Mouse (Mus musculus): ENCODE results near the gene Bhlhe23. TPM values are rescaled to one million over a fixed set of nuclear protein-coding genes. Genes with fewer than 3 reads are reported as not detected.

The Bhlhe23 gene
- polyA plus RNA-seq, 1 experiment: not detected

DNA sequence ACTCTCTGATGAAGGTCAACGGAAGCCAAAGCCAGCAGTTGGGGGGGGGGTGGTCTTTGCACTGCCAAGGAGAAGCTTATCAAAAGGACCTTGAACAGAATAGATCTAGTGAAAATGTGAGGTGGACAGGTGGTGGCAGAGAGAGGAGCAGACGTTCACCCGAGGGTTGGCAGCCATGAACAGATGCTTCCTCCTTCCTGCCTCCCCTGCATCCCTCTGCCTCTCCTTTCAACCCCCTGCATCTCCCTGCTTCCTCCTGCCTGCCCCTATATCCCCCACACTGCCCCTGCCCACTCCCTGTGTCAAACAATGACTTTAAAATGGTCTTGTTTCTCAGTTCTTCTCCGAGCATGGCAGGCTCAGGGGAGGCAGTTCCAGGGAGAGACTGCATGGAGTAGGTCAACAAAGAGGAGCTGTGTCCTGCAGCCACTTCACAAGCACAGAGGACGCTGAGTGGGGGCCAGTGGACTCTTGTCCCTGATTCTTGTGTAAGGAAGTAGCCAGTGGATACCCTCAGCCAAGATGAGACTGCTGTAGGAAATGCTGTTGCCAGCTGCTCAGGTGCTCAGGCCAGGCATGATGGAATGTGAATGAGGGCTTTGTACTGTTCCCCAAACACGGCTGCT lies 39.9 kb upstream of the Bhlhe23 start:
- H3K9ac ChIP-seq (ENCODE audit: low read depth, poor library complexity, severe bottlenecking): no peak overlapping the region
- no peak overlapping the region for H3K4me3 ChIP-seq (ENCODE audit: low read depth, low read length)
- no peaks in the 10 kb centered on the region for H3K36me3 ChIP-seq (ENCODE audit: control insufficient read depth, insufficient read depth, low read length, poor library complexity, severe bottlenecking)
- TF ChIP-seq EP300 (IDR thresholded peaks at IDR 0.05; ENCODE audit: insufficient read depth, low read depth, low read length) (no peak), CTCF (IDR thresholded peaks at IDR 0.05; ENCODE audit: low read depth, low read length) (no peak), POLR2A (IDR thresholded peaks at IDR 0.05; ENCODE audit: insufficient read depth, low read length) (no peak)
- no peaks in the 10 kb centered on the region for H3K9me3 ChIP-seq (replicated peaks; ENCODE audit: control insufficient read depth, insufficient read depth, low read length, poor library complexity, severe bottlenecking)
- no peaks in the 10 kb centered on the region for H3K4me1 ChIP-seq (ENCODE audit: control insufficient read depth, insufficient read depth, low read length)
- H3K27ac ChIP-seq (ENCODE audit: insufficient read depth, low read length): no peak overlapping the region
- no peaks in the 10 kb centered on the region for H3K27me3 ChIP-seq (ENCODE audit: control insufficient read depth, insufficient read depth, low read length, poor library complexity, severe bottlenecking)

DNA sequence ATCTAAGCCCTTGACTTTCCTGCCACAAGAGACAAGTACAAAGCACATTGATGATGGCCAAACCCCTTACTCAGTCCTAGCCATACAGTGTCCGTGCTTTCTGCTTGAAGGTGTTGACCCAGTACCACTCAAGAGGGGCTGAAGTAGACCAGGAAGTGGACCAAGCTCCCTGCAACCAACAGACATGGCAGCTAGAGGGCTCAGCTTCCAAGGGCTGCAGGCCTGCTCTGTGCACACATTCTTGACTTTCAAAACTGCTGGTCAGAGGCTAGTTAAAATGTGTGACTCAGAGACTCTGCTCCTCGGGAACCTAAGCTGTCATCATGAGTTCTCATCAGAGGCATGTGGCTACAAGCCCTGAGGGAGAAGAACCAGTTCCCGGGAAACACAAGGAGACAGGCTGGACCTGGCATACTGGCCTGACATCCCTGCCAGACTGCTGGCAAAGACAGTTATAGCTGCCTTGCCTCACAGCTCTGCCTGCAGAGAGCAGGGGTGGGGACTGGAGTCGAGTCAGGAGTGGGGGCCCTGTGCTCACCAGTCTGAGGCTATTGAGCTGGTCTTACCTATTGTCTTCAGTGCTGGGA lies 37.4 kb upstream of the Bhlhe23 start:
- Histone ChIP-seq H3K4me3 (ENCODE audit: low read depth, low read length) (no peak overlapping the region), H3K4me1 (ENCODE audit: control insufficient read depth, insufficient read depth, low read length) (no peaks in the 10 kb centered on the region), H3K27me3 (ENCODE audit: control insufficient read depth, insufficient read depth, low read length, poor library complexity, severe bottlenecking) (no peaks in the 10 kb centered on the region), H3K36me3 (ENCODE audit: control insufficient read depth, insufficient read depth, low read length, poor library complexity, severe bottlenecking) (no peaks in the 10 kb centered on the region), H3K9me3 (replicated peaks; ENCODE audit: control insufficient read depth, insufficient read depth, low read length, poor library complexity, severe bottlenecking) (no peaks in the 10 kb centered on the region), H3K27ac (ENCODE audit: insufficient read depth, low read length) (no peak overlapping the region), H3K9ac (ENCODE audit: low read depth, poor library complexity, severe bottlenecking) (no peak overlapping the region)
- TF ChIP-seq POLR2A (IDR thresholded peaks at IDR 0.05; ENCODE audit: insufficient read depth, low read length) (no peak), CTCF (IDR thresholded peaks at IDR 0.05; ENCODE audit: low read depth, low read length) (no peak), EP300 (IDR thresholded peaks at IDR 0.05; ENCODE audit: insufficient read depth, low read depth, low read length) (no peak)

GRCm38 (mm10) chr2:180811002-180811401 lies 34.3 kb upstream of the Bhlhe23 start:
- Histone ChIP-seq H3K4me3 (ENCODE audit: low read depth, low read length) (no peak overlapping the region), H3K4me1 (ENCODE audit: control insufficient read depth, insufficient read depth, low read length) (no peaks in the 10 kb centered on the region), H3K9ac (ENCODE audit: low read depth, poor library complexity, severe bottlenecking) (no peak overlapping the region), H3K27ac (ENCODE audit: insufficient read depth, low read length) (no peak overlapping the region), H3K36me3 (ENCODE audit: control insufficient read depth, insufficient read depth, low read length, poor library complexity, severe bottlenecking) (no peaks in the 10 kb centered on the region), H3K27me3 (ENCODE audit: control insufficient read depth, insufficient read depth, low read length, poor library complexity, severe bottlenecking) (no peaks in the 10 kb centered on the region), H3K9me3 (replicated peaks; ENCODE audit: control insufficient read depth, insufficient read depth, low read length, poor library complexity, severe bottlenecking) (no peaks in the 10 kb centered on the region)
- TF ChIP-seq EP300 (IDR thresholded peaks at IDR 0.05; ENCODE audit: insufficient read depth, low read depth, low read length) (no peak), CTCF (IDR thresholded peaks at IDR 0.05; ENCODE audit: low read depth, low read length) (no peak), POLR2A (IDR thresholded peaks at IDR 0.05; ENCODE audit: insufficient read depth, low read length) (no peak)

- no peaks in the 10 kb centered on the region for H3K4me1 ChIP-seq (ENCODE audit: control insufficient read depth, insufficient read depth, low read length)
- no peaks in the 10 kb centered on the region for H3K9me3 ChIP-seq (replicated peaks; ENCODE audit: control insufficient read depth, insufficient read depth, low read length, poor library complexity, severe bottlenecking)
- TF ChIP-seq EP300 (IDR thresholded peaks at IDR 0.05; ENCODE audit: insufficient read depth, low read depth, low read length) (no peak), CTCF (IDR thresholded peaks at IDR 0.05; ENCODE audit: low read depth, low read length) (no peak), POLR2A (IDR thresholded peaks at IDR 0.05; ENCODE audit: insufficient read depth, low read length) (no peak)
- H3K9ac ChIP-seq (ENCODE audit: low read depth, poor library complexity, severe bottlenecking): no peak overlapping the region
- no peaks in the 10 kb centered on the region for H3K27me3 ChIP-seq (ENCODE audit: control insufficient read depth, insufficient read depth, low read length, poor library complexity, severe bottlenecking)
- H3K36me3 ChIP-seq (ENCODE audit: control insufficient read depth, insufficient read depth, low read length, poor library complexity, severe bottlenecking): no peaks in the 10 kb centered on the region
- no peak overlapping the region for H3K27ac ChIP-seq (ENCODE audit: insufficient read depth, low read length)
- no peak overlapping the region for H3K4me3 ChIP-seq (ENCODE audit: low read depth, low read length)
Measured at GRCm38 (mm10) chr2:180809510-180809909, 32.8 kb upstream of the Bhlhe23 start.

GRCm38 (mm10) chr2:180805966-180806365 lies 29.3 kb upstream of the Bhlhe23 start:
- no peak overlapping the region for H3K4me3 ChIP-seq (ENCODE audit: low read depth, low read length)
- H3K4me1 ChIP-seq (ENCODE audit: control insufficient read depth, insufficient read depth, low read length): no peaks in the 10 kb centered on the region
- H3K9me3 ChIP-seq (replicated peaks; ENCODE audit: control insufficient read depth, insufficient read depth, low read length, poor library complexity, severe bottlenecking): no peaks in the 10 kb centered on the region
- no peak for TF ChIP-seq EP300 (IDR thresholded peaks at IDR 0.05; ENCODE audit: insufficient read depth, low read depth, low read length)
- peak; percentile 72 for TF ChIP-seq CTCF (IDR thresholded peaks at IDR 0.05; ENCODE audit: low read depth, low read length)
- no peak overlapping the region for H3K9ac ChIP-seq (ENCODE audit: low read depth, poor library complexity, severe bottlenecking)
- no peaks in the 10 kb centered on the region for H3K27me3 ChIP-seq (ENCODE audit: control insufficient read depth, insufficient read depth, low read length, poor library complexity, severe bottlenecking)
- no peak overlapping the region for H3K27ac ChIP-seq (ENCODE audit: insufficient read depth, low read length)
- no peaks in the 10 kb centered on the region for H3K36me3 ChIP-seq (ENCODE audit: control insufficient read depth, insufficient read depth, low read length, poor library complexity, severe bottlenecking)

DNA sequence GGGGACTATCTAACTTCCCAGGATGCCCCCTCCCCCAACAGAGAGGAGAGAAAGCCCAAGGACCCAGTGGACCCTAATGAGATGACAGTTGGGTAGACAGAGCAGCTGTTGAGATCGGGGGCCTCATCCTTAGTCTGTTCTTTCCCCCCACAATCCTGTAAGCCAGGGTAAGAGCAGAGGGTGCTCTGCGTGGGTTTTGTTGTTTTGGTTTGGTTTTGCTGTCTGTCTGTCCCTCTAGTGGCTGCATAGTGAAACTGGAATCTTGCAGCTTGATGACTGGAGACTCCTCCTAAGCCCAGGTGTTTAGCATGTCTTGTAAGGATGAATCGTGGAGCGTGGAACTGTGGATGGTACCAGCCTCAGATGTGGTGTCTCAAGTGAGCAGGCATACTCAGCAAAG lies 19.3 kb upstream of the Bhlhe23 start:
- no peaks in the 10 kb centered on the region for H3K36me3 ChIP-seq (ENCODE audit: control insufficient read depth, insufficient read depth, low read length, poor library complexity, severe bottlenecking)
- no peak overlapping the region for H3K9ac ChIP-seq (ENCODE audit: low read depth, poor library complexity, severe bottlenecking)
- no peaks in the 10 kb centered on the region for H3K9me3 ChIP-seq (replicated peaks; ENCODE audit: control insufficient read depth, insufficient read depth, low read length, poor library complexity, severe bottlenecking)
- H3K4me3 ChIP-seq (ENCODE audit: low read depth, low read length): no peak overlapping the region
- H3K27me3 ChIP-seq (ENCODE audit: control insufficient read depth, insufficient read depth, low read length, poor library complexity, severe bottlenecking): no peaks in the 10 kb centered on the region
- TF ChIP-seq POLR2A (IDR thresholded peaks at IDR 0.05; ENCODE audit: insufficient read depth, low read length) (no peak), CTCF (IDR thresholded peaks at IDR 0.05; ENCODE audit: low read depth, low read length) (no peak), EP300 (IDR thresholded peaks at IDR 0.05; ENCODE audit: insufficient read depth, low read depth, low read length) (no peak)
- H3K4me1 ChIP-seq (ENCODE audit: control insufficient read depth, insufficient read depth, low read length): no peaks in the 10 kb centered on the region
- no peak overlapping the region for H3K27ac ChIP-seq (ENCODE audit: insufficient read depth, low read length)
